Mouse (Mus musculus) midbrain, embryonic 14.5 days (tissue): ENCODE measurements around the gene Adam22. TPM values are rescaled to one million over a fixed set of nuclear protein-coding genes. Genes with fewer than 3 reads are reported as not detected.

ENCODE experiments used
- ATAC-seq: fragments of 200-750 bp; cut with Nextera tagmentation; 2 replicates; pipeline ENCODE4 v1.8.0; 2017; ENCODE audit warnings: moderate number of reproducible peaks, moderate library complexity; ENCODE audit not compliant: low FRiP score, low TSS enrichment
- DNase-seq: peaks from one replicate; pipeline ENCODE4 v3.0.0-alpha.2; 2015
- H3K27ac ChIP-seq: fragments of 300-500 bp; sonication (generic); replicated peaks from 2 replicates; pipeline ENCODE4 v1.5.1; 2014; ENCODE audit warnings: mild to moderate bottlenecking, low read depth, low read length, moderate library complexity
- H3K27me3 ChIP-seq: fragments of 300-500 bp; sonication (generic); 2 replicates; pipeline ENCODE4 v1.6.1; 2014; ENCODE audit warnings: low read length, control low read depth, mixed read lengths; ENCODE audit not compliant: control insufficient read depth, insufficient read depth
- H3K36me3 ChIP-seq: fragments of 300-500 bp; sonication (generic); 2 replicates; pipeline ENCODE4 v1.6.1; 2014; ENCODE audit warnings: low read length, control low read depth; ENCODE audit not compliant: control insufficient read depth, insufficient read depth
- H3K4me1 ChIP-seq: fragments of 300-500 bp; sonication (generic); 2 replicates; pipeline ENCODE4 v1.6.1; 2014; ENCODE audit warnings: mild to moderate bottlenecking, antibody characterized with exemption, low read length, control low read depth; ENCODE audit not compliant: control insufficient read depth, insufficient read depth
- H3K4me2 ChIP-seq: fragments of 300-500 bp; sonication (generic); 2 replicates; pipeline ENCODE4 v1.6.1; 2014; ENCODE audit warnings: mild to moderate bottlenecking, low read length, moderate library complexity
- H3K4me3 ChIP-seq: fragments of 300-500 bp; sonication (generic); replicated peaks from 2 replicates; pipeline ENCODE4 v1.5.1; 2014; ENCODE audit warnings: low read depth, low read length
- H3K9ac ChIP-seq: fragments of 300-500 bp; sonication (generic); replicated peaks from 2 replicates; pipeline ENCODE4 v1.6.1; 2014; ENCODE audit warnings: mild to moderate bottlenecking, low read length, moderate library complexity
- H3K9me3 ChIP-seq: fragments of 300-500 bp; sonication (generic); 2 replicates; pipeline ENCODE4 v1.6.1; 2016; ENCODE audit warnings: low read length, control low read depth, mixed read lengths; ENCODE audit not compliant: control insufficient read depth
- WGBS: fragments of 180-500 bp; shearing (Covaris S2); extraction: QIAGEN DNeasy Blood & Tissue Kit; methylation state at CpG from one replicate; pipeline ENCODE4 v1.1.7; 2014; 5-methylcytosine and 5-hydroxymethylcytosine counted together
- polyA plus RNA-seq: library from polyadenylated mRNA; unstranded; fragments of >200 nt; fragmentation: Nextera tagmentation; extraction: Ambion mirVana; gene quantifications from 2 replicates; pipeline ENCODE4 v1.2.1, GENCODE M21; 2014

The Adam22 gene
- polyA plus RNA-seq, 1 experiment from 2014 or later, result 48.9 TPM

DNA sequence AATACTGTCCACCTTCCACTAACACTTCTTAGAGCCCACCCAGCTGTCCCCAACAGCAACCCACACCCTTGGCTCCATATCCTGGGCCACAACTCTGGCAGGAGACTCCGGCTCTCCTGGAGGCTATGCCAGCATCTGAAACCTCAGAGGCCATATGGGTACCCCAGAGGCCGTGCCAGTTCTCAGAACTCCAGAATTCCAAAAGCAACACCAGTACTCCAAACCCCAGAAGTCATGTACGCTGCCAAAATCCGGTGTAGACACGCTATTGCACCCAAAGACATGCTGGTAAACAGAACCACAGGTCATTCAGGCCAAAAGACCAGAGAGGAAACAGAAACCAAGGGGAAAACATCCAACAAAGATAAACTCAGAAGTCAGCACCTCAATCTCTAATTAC is 255.7 kb downstream of the Adam22 start:
- no peaks in the 10 kb centered on the region for H3K9me3 ChIP-seq
- no peak for ATAC-seq
- H3K4me1 ChIP-seq, result no peaks in the 10 kb centered on the region
- WGBS, result 90% methylated on average over 5 of the region's 5 CpGs
- DNase-seq, result no peak
- no peak overlapping the region for H3K4me2 ChIP-seq
- H3K27me3 ChIP-seq, result no peaks in the 10 kb centered on the region
- no peak overlapping the region for H3K9ac ChIP-seq
- H3K27ac ChIP-seq, result no peak overlapping the region
- no peak overlapping the region for H3K4me3 ChIP-seq
- H3K36me3 ChIP-seq, result 0 out of 2 replicates have a peak, but pooled peaks cover 3% of the 10 kb centered on the region

- no peak overlapping the region for H3K4me3 ChIP-seq
- no peak overlapping the region for H3K9ac ChIP-seq
- no peaks in the 10 kb centered on the region for H3K4me1 ChIP-seq
- H3K36me3 ChIP-seq, result 0 out of 2 replicates have a peak, but pooled peaks cover 3% of the 10 kb centered on the region
- no peak overlapping the region for H3K27ac ChIP-seq
- no peak overlapping the region for H3K4me2 ChIP-seq
- no peaks in the 10 kb centered on the region for H3K9me3 ChIP-seq
- DNase-seq (no peak), ATAC-seq (no peak)
- 93% methylated on average over 3 of the region's 3 CpGs for WGBS
- no peaks in the 10 kb centered on the region for H3K27me3 ChIP-seq
Measured at GRCm38 (mm10) chr5:8111691-8112090, 256.3 kb downstream of the Adam22 start.

GRCm38 (mm10) chr5:8095689-8096088 is 272.3 kb downstream of the Adam22 start:
- 87% methylated on average over 1 of the region's 1 CpGs for WGBS

GRCm38 (mm10) chr5:8094921-8095320 is 273.0 kb downstream of the Adam22 start:
- H3K4me1 ChIP-seq, result no peaks in the 10 kb centered on the region
- 75% methylated on average over 5 of the region's 5 CpGs for WGBS
- DNase-seq (no peak), ATAC-seq (no peak)
- no peaks in the 10 kb centered on the region for H3K9me3 ChIP-seq
- no peak overlapping the region for H3K9ac ChIP-seq
- H3K4me3 ChIP-seq, result no peak overlapping the region
- H3K4me2 ChIP-seq, result no peak overlapping the region
- H3K27ac ChIP-seq, result no peak overlapping the region
- 0 out of 2 replicates have a peak, but pooled peaks cover 2% of the 10 kb centered on the region for H3K36me3 ChIP-seq
- H3K27me3 ChIP-seq, result no peaks in the 10 kb centered on the region

More at GRCm38 (mm10) chr5:8095689-8096088, 272.3 kb downstream of the Adam22 start:
- ATAC-seq (no peak; the same call in 1 of the 2 replicates), DNase-seq (no peak)
- Histone ChIP-seq H3K27me3 (no peaks in the 10 kb centered on the region), H3K9ac (no peak overlapping the region), H3K4me3 (no peak overlapping the region), H3K4me2 (no peak overlapping the region), H3K9me3 (no peaks in the 10 kb centered on the region), H3K4me1 (no peaks in the 10 kb centered on the region), H3K27ac (no peak overlapping the region), H3K36me3 (0 out of 2 replicates have a peak, but pooled peaks cover 2% of the 10 kb centered on the region)

DNA sequence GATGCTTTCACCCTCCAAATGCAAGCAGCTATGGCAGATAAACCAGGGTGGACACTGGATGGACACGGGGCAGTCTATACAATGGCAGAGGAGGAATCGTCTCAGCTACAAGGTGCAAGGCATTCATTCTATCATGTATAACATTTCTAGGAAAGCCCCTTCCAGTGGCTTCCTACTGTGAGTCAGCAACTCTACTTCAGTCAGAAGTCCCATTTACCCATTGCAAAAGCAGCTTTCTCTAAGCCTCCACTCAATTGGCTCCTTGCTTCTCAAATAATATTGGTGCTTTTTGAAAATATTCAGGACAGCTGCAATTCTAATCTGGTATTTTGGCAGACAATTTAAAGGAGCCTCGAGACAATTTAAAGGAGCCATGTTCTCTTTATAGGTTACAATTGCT is 279.8 kb downstream of the Adam22 start:
- Histone ChIP-seq H3K4me3 (no peak overlapping the region), H3K27ac (no peak overlapping the region), H3K9ac (no peak overlapping the region), H3K9me3 (no peaks in the 10 kb centered on the region), H3K4me1 (no peaks in the 10 kb centered on the region), H3K36me3 (0 out of 2 replicates have a peak, but pooled peaks cover 2% of the 10 kb centered on the region), H3K4me2 (no peak overlapping the region), H3K27me3 (no peaks in the 10 kb centered on the region)
- ATAC-seq (no peak), DNase-seq (no peak)
- WGBS, result 87% methylated on average over 3 of the region's 3 CpGs

- Histone ChIP-seq H3K4me1 (no peaks in the 10 kb centered on the region), H3K27ac (no peak overlapping the region), H3K9me3 (no peaks in the 10 kb centered on the region), H3K4me3 (no peak overlapping the region), H3K27me3 (no peaks in the 10 kb centered on the region), H3K36me3 (no peaks in the 10 kb centered on the region), H3K4me2 (no peak overlapping the region), H3K9ac (no peak overlapping the region)
- ATAC-seq (no peak), DNase-seq (no peak)
- 95% methylated on average over 3 of the region's 3 CpGs for WGBS
Measured at GRCm38 (mm10) chr5:8085661-8086060, 282.3 kb downstream of the Adam22 start.

DNA sequence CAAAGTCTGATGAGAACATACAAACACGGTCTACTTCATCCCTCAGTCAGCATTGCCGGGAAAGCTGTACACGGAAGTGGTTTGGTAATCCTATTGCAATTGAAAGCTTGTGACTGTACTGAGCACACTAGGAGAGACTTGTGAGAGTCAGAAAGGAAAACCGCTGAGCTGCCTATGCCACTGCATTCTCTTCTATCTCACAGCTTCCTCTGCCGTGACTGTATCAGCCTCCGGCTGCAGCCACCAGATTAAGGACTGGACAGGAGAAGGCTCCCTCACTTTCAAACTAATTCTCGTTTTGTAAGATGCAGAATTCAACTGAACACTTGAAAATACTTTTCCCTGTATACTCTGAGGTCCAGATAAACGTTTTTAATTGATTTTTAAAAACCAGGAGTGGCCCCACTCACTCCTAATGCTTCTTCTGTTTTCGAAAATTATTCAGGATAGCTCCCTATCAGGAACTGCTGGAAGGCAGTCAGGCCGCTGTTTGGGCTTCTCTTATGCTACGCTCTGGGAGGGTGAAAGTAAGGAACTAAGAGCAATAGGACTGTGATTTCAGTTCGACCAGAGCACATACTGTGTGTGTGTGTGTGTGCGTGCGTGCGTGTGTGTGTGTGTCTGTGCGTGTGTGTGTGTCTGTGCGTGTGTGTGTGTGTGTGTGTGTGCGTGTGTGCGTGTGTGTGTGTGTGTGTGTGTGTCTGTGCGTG is 285.0 kb downstream of the Adam22 start:
- no peaks in the 10 kb centered on the region for H3K27me3 ChIP-seq
- no peaks in the 10 kb centered on the region for H3K4me1 ChIP-seq
- no peak overlapping the region for H3K9ac ChIP-seq
- ATAC-seq (no peak), DNase-seq (no peak)
- no peaks in the 10 kb centered on the region for H3K9me3 ChIP-seq
- no peak overlapping the region for H3K27ac ChIP-seq
- no peak overlapping the region for H3K4me2 ChIP-seq
- no peak overlapping the region for H3K4me3 ChIP-seq
- H3K36me3 ChIP-seq, result no peaks in the 10 kb centered on the region
- WGBS, result 75% methylated on average over 20 of the region's 20 CpGs

GRCm38 (mm10) chr5:8077481-8077880 is 290.5 kb downstream of the Adam22 start:
- H3K27ac ChIP-seq, result no peak overlapping the region
- ATAC-seq (no peak), DNase-seq (no peak)
- H3K4me3 ChIP-seq, result no peak overlapping the region
- no peaks in the 10 kb centered on the region for H3K9me3 ChIP-seq
- H3K27me3 ChIP-seq, result no peaks in the 10 kb centered on the region
- peaks cover 8% of the 10 kb centered on the region for H3K36me3 ChIP-seq
- no peak overlapping the region for H3K9ac ChIP-seq
- WGBS, result 90% methylated on average over 8 of the region's 8 CpGs
- H3K4me1 ChIP-seq, result no peaks in the 10 kb centered on the region
- H3K4me2 ChIP-seq, result no peak overlapping the region

- peaks cover 8% of the 10 kb centered on the region for H3K36me3 ChIP-seq
- H3K4me3 ChIP-seq, result no peak overlapping the region
- no peaks in the 10 kb centered on the region for H3K9me3 ChIP-seq
- no peak overlapping the region for H3K9ac ChIP-seq
- DNase-seq (no peak), ATAC-seq (no peak)
- H3K4me2 ChIP-seq, result no peak overlapping the region
- WGBS, result 91% methylated on average over 9 of the region's 9 CpGs
- H3K4me1 ChIP-seq, result no peaks in the 10 kb centered on the region
- H3K27ac ChIP-seq, result no peak overlapping the region
- H3K27me3 ChIP-seq, result no peaks in the 10 kb centered on the region
Measured at GRCm38 (mm10) chr5:8073901-8074561, 293.9 kb downstream of the Adam22 start.
